Mouse (Mus musculus) erythroblast, embryonic 14.5 days (primary cell): Measurements from ENCODE around the gene Gucy2d.

Experiments used
- GATA1 ChIP-seq: IDR thresholded peaks from 2 replicates; pipeline ENCODE4 v1.6.1; 2012; ENCODE audit warnings: low read length, inconsistent platforms, mixed read lengths
- TAL1 ChIP-seq: IDR thresholded peaks from 3 replicates; pipeline ENCODE4 v1.6.1; 2012; ENCODE audit warnings: low read length, inconsistent platforms, mixed read lengths

DNA sequence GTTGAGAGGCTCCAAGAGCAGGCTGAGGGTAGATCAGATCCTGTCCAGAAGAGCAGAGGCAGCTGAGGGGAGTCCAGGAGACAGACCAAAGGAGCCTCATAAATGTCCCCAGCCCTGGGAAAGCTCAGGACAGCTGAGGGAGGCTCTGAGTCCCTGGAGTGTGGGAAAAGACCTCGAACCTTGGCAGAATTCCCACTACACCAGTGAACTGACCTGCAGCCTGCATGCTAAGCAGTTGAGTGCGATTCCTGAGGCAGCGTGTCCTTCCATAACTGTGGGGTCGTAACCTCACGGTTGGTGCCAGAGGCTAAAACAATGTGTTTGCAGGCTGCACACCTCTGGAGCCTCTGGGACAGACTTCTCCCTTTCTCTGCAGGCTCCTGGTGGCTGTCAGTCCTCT lies 20.9 kb upstream of the Gucy2d start:
- TF ChIP-seq GATA1 (no peak), TAL1 (no peak)
